Mouse (Mus musculus) kidney, adult 2 months (tissue): ENCODE data around the gene Col24a1. TPM values are rescaled to one million over a fixed set of nuclear protein-coding genes. Genes with fewer than 3 reads are reported as not detected.

Source experiments
- DNase-seq: peaks from one replicate; pipeline ENCODE4 v3.0.0; 2021
- H3K27ac ChIP-seq: fragments of 200-500 bp; 2 replicates; pipeline ENCODE4 v1.5.1; 2012; ENCODE audit warnings: low read depth, low read length, control low read depth, inconsistent platforms; ENCODE audit not compliant: insufficient read depth
- H3K27me3 ChIP-seq: fragments of 200-500 bp; replicated peaks from 2 replicates; pipeline ENCODE4 v1.6.1; 2012; ENCODE audit warnings: mild to moderate bottlenecking, moderate library complexity, low read length, inconsistent platforms; ENCODE audit not compliant: control insufficient read depth, insufficient read depth
- H3K36me3 ChIP-seq: fragments of 200-500 bp; 2 replicates; pipeline ENCODE4 v1.6.1; 2012; ENCODE audit warnings: mild to moderate bottlenecking, moderate library complexity, low read length, inconsistent platforms; ENCODE audit not compliant: control insufficient read depth, insufficient read depth
- H3K4me1 ChIP-seq: fragments of 200-500 bp; 2 replicates; pipeline ENCODE4 v1.6.1; 2011; ENCODE audit warnings: low read length; ENCODE audit not compliant: control insufficient read depth, insufficient read depth
- H3K4me3 ChIP-seq: fragments of 200-500 bp; 2 replicates; pipeline ENCODE4 v1.5.1; 2011; ENCODE audit warnings: mild to moderate bottlenecking, low read depth, low read length, control low read depth; ENCODE audit not compliant: insufficient read depth
- CTCF ChIP-seq: fragments of 200-500 bp; conservative IDR thresholded peaks from 2 replicates; pipeline ENCODE4 v1.5.1; 2011; ENCODE audit warnings: low read depth, mild to moderate bottlenecking, control low read depth, low read length, moderate library complexity, mixed read lengths; ENCODE audit not compliant: insufficient read depth, insufficient read length
- POLR2A ChIP-seq: fragments of 200-500 bp; IDR thresholded peaks from one replicate; pipeline ENCODE4 v1.6.1; 2011; ENCODE audit warnings: low read depth, low read length, control low read depth
- WGBS: fragments of 180-500 bp; shearing (Covaris S2); methylation state at CpG from one replicate; pipeline ENCODE4 v1.1.7; 2018; 5-methylcytosine and 5-hydroxymethylcytosine counted together
- polyA plus RNA-seq: library from polyadenylated mRNA; depleted of rRNA; stranded (reverse); fragments of >200 nt; gene quantifications from 2 replicates; pipeline ENCODE4 v1.2.3, GENCODE M21; 2012

Gene Col24a1
- polyA plus RNA-seq, 1 experiment, result 0.22 TPM

- DNase-seq, result peak; percentile 52
- no peaks in the 10 kb centered on the region for H3K4me1 ChIP-seq
- H3K27me3 ChIP-seq, result no peaks in the 10 kb centered on the region
- peaks cover 2% of the 10 kb centered on the region; the same call in 1 of the 2 replicates for H3K36me3 ChIP-seq
- H3K4me3 ChIP-seq, result no peak overlapping the region
- TF ChIP-seq POLR2A (no peak), CTCF (no peak)
- 58% methylated on average over 4 of the region's 4 CpGs for WGBS
- H3K27ac ChIP-seq, result no peak overlapping the region
Observed at GRCm38 (mm10) chr3:145583043-145583442, 290.8 kb downstream of the Col24a1 start.

GRCm38 (mm10) chr3:145583522-145584200, 291.4 kb downstream of the Col24a1 start:
- no peaks in the 10 kb centered on the region for H3K4me1 ChIP-seq
- 11% methylated on average over 3 of the region's 3 CpGs for WGBS
- H3K27ac ChIP-seq, result no peak overlapping the region
- TF ChIP-seq CTCF, result 0 out of 2 replicates have a peak, but pooled peaks have one; percentile 10
- no peak for TF ChIP-seq POLR2A
- H3K4me3 ChIP-seq, result no peak overlapping the region
- peaks cover 2% of the 10 kb centered on the region; the same call in 1 of the 2 replicates for H3K36me3 ChIP-seq
- H3K27me3 ChIP-seq, result no peaks in the 10 kb centered on the region
- no peak for DNase-seq

GRCm38 (mm10) chr3:145590562-145590961, 298.3 kb downstream of the Col24a1 start:
- WGBS, result 71% methylated on average over 4 of the region's 4 CpGs
- H3K36me3 ChIP-seq, result peaks cover 2% of the 10 kb centered on the region; the same call in 1 of the 2 replicates

GRCm38 (mm10) chr3:145591841-145592542, 299.7 kb downstream of the Col24a1 start:
- Histone ChIP-seq H3K36me3 (peaks cover 2% of the 10 kb centered on the region; the same call in 1 of the 2 replicates), H3K27ac (no peak overlapping the region; the same call in 1 of the 2 replicates), H3K27me3 (no peaks in the 10 kb centered on the region), H3K4me1 (no peaks in the 10 kb centered on the region), H3K4me3 (no peak overlapping the region)
- TF ChIP-seq POLR2A (no peak), CTCF (no peak)
- peak; percentile 33 for DNase-seq
- 51% methylated on average over 6 of the region's 6 CpGs for WGBS

More at GRCm38 (mm10) chr3:145590562-145590961, 298.3 kb downstream of the Col24a1 start:
- H3K27me3 ChIP-seq, result no peaks in the 10 kb centered on the region
- no peaks in the 10 kb centered on the region for H3K4me1 ChIP-seq
- H3K4me3 ChIP-seq, result no peak overlapping the region
- H3K27ac ChIP-seq, result no peak overlapping the region
- TF ChIP-seq POLR2A (no peak), CTCF (no peak)
- DNase-seq, result no peak

- Histone ChIP-seq H3K4me1 (no peaks in the 10 kb centered on the region), H3K4me3 (no peak overlapping the region), H3K36me3 (peaks cover 3% of the 10 kb centered on the region; the same call in 1 of the 2 replicates), H3K27me3 (no peaks in the 10 kb centered on the region), H3K27ac (no peak overlapping the region)
- DNase-seq, result no peak
- 80% methylated on average over 6 of the region's 6 CpGs for WGBS
- TF ChIP-seq CTCF (no peak), POLR2A (no peak)
Observed at GRCm38 (mm10) chr3:145595354-145595753, 303.1 kb downstream of the Col24a1 start.

GRCm38 (mm10) chr3:145599059-145599458, 306.8 kb downstream of the Col24a1 start:
- TF ChIP-seq POLR2A (no peak), CTCF (0 out of 2 replicates have a peak, but pooled peaks have one; percentile 16)
- H3K27ac ChIP-seq, result no peak overlapping the region
- H3K27me3 ChIP-seq, result no peaks in the 10 kb centered on the region
- peaks cover 3% of the 10 kb centered on the region; the same call in 1 of the 2 replicates for H3K36me3 ChIP-seq
- WGBS, result 98% methylated on average over 7 of the region's 7 CpGs
- DNase-seq, result no peak
- H3K4me1 ChIP-seq, result no peaks in the 10 kb centered on the region
- H3K4me3 ChIP-seq, result no peak overlapping the region

- 91% methylated on average over 6 of the region's 6 CpGs for WGBS
- H3K36me3 ChIP-seq, result peaks cover 2% of the 10 kb centered on the region; the same call in 1 of the 2 replicates
- TF ChIP-seq CTCF, result no peak
- TF ChIP-seq POLR2A, result no peak
Observed at GRCm38 (mm10) chr3:145600801-145601200, 308.5 kb downstream of the Col24a1 start.

More at GRCm38 (mm10) chr3:145600801-145601200, 308.5 kb downstream of the Col24a1 start:
- Histone ChIP-seq H3K27ac (no peak overlapping the region), H3K4me3 (no peak overlapping the region), H3K4me1 (no peaks in the 10 kb centered on the region), H3K27me3 (no peaks in the 10 kb centered on the region)
- DNase-seq, result no peak
